Mouse (Mus musculus) heart, embryonic 15.5 days (tissue): ENCODE results near the gene Slc7a3. TPM values are rescaled to one million over a fixed set of nuclear protein-coding genes. Genes with fewer than 3 reads are reported as not detected.

ENCODE experiments used
- ATAC-seq: fragments of 200-750 bp; cut with Nextera tagmentation; replicated peaks from 2 replicates; pipeline ENCODE4 v1.8.0; 2017; ENCODE audit warnings: low read depth, moderate TSS enrichment; ENCODE audit not compliant: insufficient number of reproducible peaks, insufficient read depth, low FRiP score
- H3K27ac ChIP-seq: fragments of 300-500 bp; sonication (generic); 2 replicates; pipeline ENCODE4 v1.5.1; 2015; ENCODE audit warnings: mild to moderate bottlenecking, inconsistent platforms
- H3K27me3 ChIP-seq: fragments of 300-500 bp; sonication (generic); 2 replicates; pipeline ENCODE4 v1.6.1; 2015; ENCODE audit warnings: inconsistent platforms
- H3K36me3 ChIP-seq: fragments of 300-500 bp; sonication (generic); 2 replicates; pipeline ENCODE4 v1.6.1; 2015; ENCODE audit warnings: mild to moderate bottlenecking, inconsistent platforms
- H3K4me1 ChIP-seq: fragments of 300-500 bp; sonication (generic); replicated peaks from 2 replicates; pipeline ENCODE4 v1.6.1; 2015; ENCODE audit warnings: inconsistent platforms
- H3K4me2 ChIP-seq: fragments of 300-500 bp; sonication (generic); 2 replicates; pipeline ENCODE4 v1.6.1; 2015; ENCODE audit warnings: inconsistent platforms, mild to moderate bottlenecking, moderate library complexity
- H3K4me3 ChIP-seq: fragments of 300-500 bp; sonication (generic); 2 replicates; pipeline ENCODE4 v1.5.1; 2015; ENCODE audit warnings: mild to moderate bottlenecking, inconsistent platforms
- H3K9ac ChIP-seq: fragments of 300-500 bp; sonication (generic); 2 replicates; pipeline ENCODE4 v1.6.1; 2015; ENCODE audit warnings: mild to moderate bottlenecking, inconsistent platforms
- H3K9me3 ChIP-seq: fragments of 300-500 bp; sonication (generic); replicated peaks from 2 replicates; pipeline ENCODE4 v1.6.1; 2016; ENCODE audit warnings: inconsistent platforms
- WGBS: fragments of 180-500 bp; shearing (Covaris S2); methylation state at CpG from one replicate; pipeline ENCODE4 v1.1.7; 2015; ENCODE audit warnings: mixed read lengths; 5-methylcytosine and 5-hydroxymethylcytosine counted together
- polyA plus RNA-seq: library from polyadenylated mRNA; unstranded; fragments of >200 nt; fragmentation: Nextera tagmentation; extraction: Ambion mirVana; gene quantifications from 2 replicates; pipeline ENCODE4 v1.2.1, GENCODE M21; 2015

Gene Slc7a3
- polyA plus RNA-seq, 1 experiment from 2014 or later, result 0.26 TPM

GRCm38 (mm10) chrX:101059541-101059940 is 26.3 kb downstream of the Slc7a3 start, which contains the start of gene Tex11:
Gene Tex11, minus strand, starts transcription at chrX:101059667.
- no peaks in the 10 kb centered on the region for H3K4me1 ChIP-seq
- no peak for ATAC-seq
- no peak within 1 kb of the TSS for H3K9ac ChIP-seq
- H3K4me3 ChIP-seq, result no peak within 1 kb of the TSS
- 77% methylated on average over 31 of the region's 31 CpGs for WGBS
- no peaks in the 10 kb centered on the region; the same call in 1 of the 2 replicates for H3K9me3 ChIP-seq
- H3K27ac ChIP-seq, result no peak within 1 kb of the TSS
- H3K4me2 ChIP-seq, result no peak within 1 kb of the TSS
- H3K27me3 ChIP-seq, result no peaks in the 10 kb centered on the region
- H3K36me3 ChIP-seq, result no peaks in the 10 kb centered on the region

Other genes starting within 250 kb of the Slc7a3 start
- gene Tex11, start 26.4 kb downstream of the Slc7a3 start, polyA plus RNA-seq, result 0.29 and 0.45 TPM in 2 replicates
- 34.3 and 39.7 TPM in 2 replicates for gene Snx12, start 136.5 kb upstream of the Slc7a3 start, polyA plus RNA-seq
- gene Foxo4, start 168.5 kb upstream of the Slc7a3 start, polyA plus RNA-seq, result 1.4 and 1.9 TPM in 2 replicates
- not detected in 2 replicates for gene Gm614, start 178.0 kb upstream of the Slc7a3 start, polyA plus RNA-seq
- 17.3 and 31.0 TPM in 2 replicates for gene Il2rg, start 182.2 kb upstream of the Slc7a3 start, polyA plus RNA-seq
- gene Gm20489, start 183.0 kb upstream of the Slc7a3 start, polyA plus RNA-seq, result not detected in 2 replicates
- 17.0 and 24.2 TPM in 2 replicates for gene Med12, start 188.0 kb upstream of the Slc7a3 start, polyA plus RNA-seq
- gene Nlgn3, start 213.1 kb upstream of the Slc7a3 start, polyA plus RNA-seq, result 1.7 and 3.3 TPM in 2 replicates